Mouse (Mus musculus) embryonic facial prominence, embryonic 11.5 days (tissue): ENCODE measurements around the gene Fgfr2. TPM values are rescaled to one million over a fixed set of nuclear protein-coding genes. Genes with fewer than 3 reads are reported as not detected.

Experiments
- ATAC-seq: fragments of 200-750 bp; cut with Nextera tagmentation; replicated peaks from 2 replicates; pipeline ENCODE4 v1.8.0; 2017; ENCODE audit warnings: low read depth; ENCODE audit not compliant: insufficient number of reproducible peaks, low FRiP score, low TSS enrichment
- DNase-seq: peaks from one replicate; pipeline ENCODE4 v3.0.0-alpha.2; 2015; ENCODE audit warnings: low spot score
- H3K27ac ChIP-seq: fragments of 300-500 bp; sonication (generic); replicated peaks from 2 replicates; pipeline ENCODE4 v1.5.1; 2014; ENCODE audit warnings: mild to moderate bottlenecking, low read depth, low read length, control low read depth
- H3K27me3 ChIP-seq: fragments of 300-500 bp; sonication (generic); 2 replicates; pipeline ENCODE4 v1.6.1; 2014; ENCODE audit warnings: mild to moderate bottlenecking, low read length, moderate library complexity, mixed read lengths; ENCODE audit not compliant: control insufficient read depth, insufficient read depth
- H3K36me3 ChIP-seq: fragments of 300-500 bp; sonication (generic); replicated peaks from 2 replicates; pipeline ENCODE4 v1.6.1; 2014; ENCODE audit warnings: low read depth, mild to moderate bottlenecking, low read length, moderate library complexity, mixed read lengths; ENCODE audit not compliant: control insufficient read depth, insufficient read depth
- H3K4me1 ChIP-seq: fragments of 300-500 bp; sonication (generic); 2 replicates; pipeline ENCODE4 v1.6.1; 2014; ENCODE audit warnings: low read length, mixed read lengths; ENCODE audit not compliant: control insufficient read depth, insufficient read depth
- H3K4me2 ChIP-seq: fragments of 300-500 bp; sonication (generic); 2 replicates; pipeline ENCODE4 v1.6.1; 2014; ENCODE audit warnings: low read depth, mild to moderate bottlenecking, control low read depth, low read length, moderate library complexity
- H3K4me3 ChIP-seq: fragments of 300-500 bp; sonication (generic); 2 replicates; pipeline ENCODE4 v1.5.1; 2014; ENCODE audit warnings: low read depth, low read length, control low read depth
- H3K9ac ChIP-seq: fragments of 300-500 bp; sonication (generic); replicated peaks from 2 replicates; pipeline ENCODE4 v1.6.1; 2014; ENCODE audit warnings: mild to moderate bottlenecking, control low read depth, low read length
- H3K9me3 ChIP-seq: fragments of 300-500 bp; sonication (generic); replicated peaks from 2 replicates; pipeline ENCODE4 v1.6.1; 2016; ENCODE audit warnings: mild to moderate bottlenecking, low read length, inconsistent platforms, mixed read lengths; ENCODE audit not compliant: control insufficient read depth
- WGBS: fragments of 180-500 bp; shearing (Covaris S2); extraction: QIAGEN DNeasy Blood & Tissue Kit; methylation state at CpG from one replicate; pipeline ENCODE4 v1.1.7; 2014; 5-methylcytosine and 5-hydroxymethylcytosine counted together
- polyA plus RNA-seq: library from polyadenylated mRNA; unstranded; fragments of >200 nt; fragmentation: Nextera tagmentation; extraction: Ambion mirVana; gene quantifications from 2 replicates; pipeline ENCODE4 v1.2.1, GENCODE M21; 2014

Fgfr2 gene
- polyA plus RNA-seq, 1 experiment from 2014 or later: 75.6 TPM

GRCm38 (mm10) chr7:132153725-132154147 lies 969.4 kb downstream of the Fgfr2 start:
- Histone ChIP-seq H3K9ac (no peak overlapping the region; the same call in 1 of the 2 replicates), H3K36me3 (no peaks in the 10 kb centered on the region), H3K4me1 (no peaks in the 10 kb centered on the region; the same call in none of the 2 replicates), H3K4me2 (peak overlapping the region; percentile 81), H3K9me3 (no peaks in the 10 kb centered on the region), H3K27ac (no peak overlapping the region), H3K27me3 (peaks cover 21% of the 10 kb centered on the region), H3K4me3 (peak overlapping the region; percentile 41)
- DNase-seq: no peak
- WGBS: 32% methylated on average over 6 of the region's 6 CpGs
- no peak for ATAC-seq

GRCm38 (mm10) chr7:132145227-132145800 lies 977.8 kb downstream of the Fgfr2 start:
- Histone ChIP-seq H3K4me2 (no peak overlapping the region), H3K4me3 (no peak overlapping the region), H3K36me3 (no peaks in the 10 kb centered on the region), H3K9me3 (no peaks in the 10 kb centered on the region), H3K27me3 (no peaks in the 10 kb centered on the region), H3K9ac (no peak overlapping the region), H3K27ac (no peak overlapping the region; the same call in 1 of the 2 replicates), H3K4me1 (no peaks in the 10 kb centered on the region)
- ATAC-seq (no peak), DNase-seq (peak; percentile 83)
- 52% methylated on average over 15 of the region's 15 CpGs for WGBS

GRCm38 (mm10) chr7:132128687-132129086 lies 994.5 kb downstream of the Fgfr2 start:
- DNase-seq (no peak), ATAC-seq (no peak)
- Histone ChIP-seq H3K9me3 (no peaks in the 10 kb centered on the region), H3K4me3 (no peak overlapping the region), H3K9ac (no peak overlapping the region), H3K27me3 (no peaks in the 10 kb centered on the region), H3K36me3 (no peaks in the 10 kb centered on the region), H3K27ac (no peak overlapping the region), H3K4me2 (no peak overlapping the region), H3K4me1 (no peaks in the 10 kb centered on the region)
- 81% methylated on average over 6 of the region's 6 CpGs for WGBS

GRCm38 (mm10) chr7:132124948-132125347 lies 998.2 kb downstream of the Fgfr2 start:
- WGBS: 77% methylated on average over 7 of the region's 7 CpGs
- H3K4me1 ChIP-seq: no peaks in the 10 kb centered on the region
- ATAC-seq: no peak

GRCm38 (mm10) chr7:132123211-132123610 lies 999.9 kb downstream of the Fgfr2 start:
- 88% methylated on average over 7 of the region's 7 CpGs for WGBS
- ATAC-seq: no peak

More at GRCm38 (mm10) chr7:132124948-132125347, 998.2 kb downstream of the Fgfr2 start:
- no peak overlapping the region for H3K4me2 ChIP-seq
- no peaks in the 10 kb centered on the region for H3K9me3 ChIP-seq
- no peak overlapping the region for H3K9ac ChIP-seq
- no peaks in the 10 kb centered on the region for H3K27me3 ChIP-seq
- H3K4me3 ChIP-seq: no peak overlapping the region
- no peaks in the 10 kb centered on the region for H3K36me3 ChIP-seq
- DNase-seq: no peak
- H3K27ac ChIP-seq: no peak overlapping the region

GRCm38 (mm10) chr7:132119817-132120216 lies 1003.3 kb downstream of the Fgfr2 start:
- Histone ChIP-seq H3K4me1 (no peaks in the 10 kb centered on the region), H3K9ac (no peak overlapping the region), H3K4me3 (no peak overlapping the region), H3K27ac (no peak overlapping the region), H3K36me3 (no peaks in the 10 kb centered on the region), H3K4me2 (no peak overlapping the region), H3K9me3 (no peaks in the 10 kb centered on the region), H3K27me3 (no peaks in the 10 kb centered on the region)
- DNase-seq: no peak
- WGBS: 82% methylated on average over 4 of the region's 4 CpGs
- no peak for ATAC-seq

More at GRCm38 (mm10) chr7:132123211-132123610, 999.9 kb downstream of the Fgfr2 start:
- H3K4me3 ChIP-seq: no peak overlapping the region
- no peak overlapping the region for H3K27ac ChIP-seq
- no peak overlapping the region for H3K4me2 ChIP-seq
- H3K9ac ChIP-seq: no peak overlapping the region
- no peaks in the 10 kb centered on the region for H3K36me3 ChIP-seq
- H3K9me3 ChIP-seq: no peaks in the 10 kb centered on the region
- no peaks in the 10 kb centered on the region for H3K4me1 ChIP-seq
- no peaks in the 10 kb centered on the region for H3K27me3 ChIP-seq
- no peak for DNase-seq

- H3K4me1 ChIP-seq: no peaks in the 10 kb centered on the region
- H3K4me2 ChIP-seq: no peak overlapping the region
- H3K4me3 ChIP-seq: no peak overlapping the region
- H3K27ac ChIP-seq: no peak overlapping the region
- ATAC-seq (no peak), DNase-seq (no peak)
- no peaks in the 10 kb centered on the region for H3K36me3 ChIP-seq
- 71% methylated on average over 5 of the region's 5 CpGs for WGBS
- H3K9ac ChIP-seq: no peak overlapping the region
- H3K27me3 ChIP-seq: no peaks in the 10 kb centered on the region
- H3K9me3 ChIP-seq: no peaks in the 10 kb centered on the region
These were observed 1011.4 kb downstream of the Fgfr2 start for GRCm38 (mm10) chr7:132111770-132112169.

GRCm38 (mm10) chr7:132110308-132110707 lies 1012.8 kb downstream of the Fgfr2 start:
- ATAC-seq: no peak
- H3K27ac ChIP-seq: no peak overlapping the region
- 45% methylated on average over 3 of the region's 3 CpGs for WGBS
- no peaks in the 10 kb centered on the region for H3K36me3 ChIP-seq
- DNase-seq: no peak
- no peak overlapping the region for H3K4me2 ChIP-seq
- H3K9me3 ChIP-seq: no peaks in the 10 kb centered on the region
- no peak overlapping the region for H3K9ac ChIP-seq
- H3K27me3 ChIP-seq: no peaks in the 10 kb centered on the region
- H3K4me3 ChIP-seq: no peak overlapping the region
- H3K4me1 ChIP-seq: no peaks in the 10 kb centered on the region
